Mouse (Mus musculus): ENCODE results near the gene Hapln1.

- TF ChIP-seq CTCF (IDR thresholded peaks at IDR 0.05; ENCODE audit: low read depth, low read length) (no peak), POLR2A (IDR thresholded peaks at IDR 0.05; ENCODE audit: insufficient read depth, low read length) (no peak), EP300 (IDR thresholded peaks at IDR 0.05; ENCODE audit: insufficient read depth, low read depth, low read length) (no peak)
Observed at GRCm38 (mm10) chr13:89540301-89540982, 846 bp downstream of the Hapln1 start.
